In the genomic region with DNA sequence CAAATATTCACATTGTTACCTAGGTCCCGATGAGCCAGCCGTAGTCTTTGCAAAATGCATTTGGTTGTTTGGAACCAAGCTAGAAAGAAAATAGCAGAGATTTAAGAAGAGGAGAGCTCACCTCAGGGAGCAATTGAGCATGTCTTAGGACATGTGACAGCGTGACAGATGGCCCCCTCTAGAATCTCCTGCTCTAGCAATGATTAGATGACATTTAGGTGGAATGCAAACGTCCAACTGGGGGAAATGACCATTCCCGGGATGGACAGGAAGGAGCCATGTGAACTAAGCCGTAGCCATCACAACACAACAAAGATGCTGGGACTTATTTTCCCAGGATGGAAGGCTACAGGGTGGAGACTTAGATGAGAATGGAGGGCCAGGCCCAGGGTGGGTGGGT, we compare ENCODE assay signal across 15 mouse cellular contexts. TPM values are rescaled to one million over a fixed set of nuclear protein-coding genes. Genes with fewer than 3 reads are reported as not detected.
DNase-seq lines count a peak whose midpoint lies in the region; ATAC-seq lines count a peak whose summit lies in the region.
"Had no signal": no experiment of that assay in that cellular context is flagged by ENCODE, and none has a peak within 500 bp of the region (broad histone marks: within the 10 kb centered on the region; RNA-seq: fewer than 3 reads in every experiment).

No protein-coding gene starts in this region.

- ATAC-seq in neural tube, embryonic 11.5 days (ENCODE audit: insufficient read depth, low FRiP score, low TSS enrichment): no peak; the same call in 1 of the 2 replicates
- no peak for ATAC-seq in hindbrain, embryonic 15.5 days (ENCODE audit: low FRiP score, low read depth)
- ATAC-seq in neural tube, embryonic 15.5 days (ENCODE audit: low FRiP score): 0 out of 2 replicates have a peak, but pooled peaks have one; percentile 6
- ATAC-seq: lung, postnatal 0 days had no signal

- H3K4me2 ChIP-seq in neural tube, embryonic 11.5 days (ENCODE audit: low read depth): no peak overlapping the region
- no peak overlapping the region for H3K4me2 ChIP-seq in hindbrain, embryonic 15.5 days
- H3K4me2 ChIP-seq in neural tube, embryonic 15.5 days: no peak overlapping the region
- H3K4me2 ChIP-seq: midbrain, embryonic 11.5 days had no signal

- DNase-seq in cerebellum, postnatal 10 days: peak; percentile 50 to 60
- DNase-seq in cerebellum, postnatal 25 days: no peak
- no peak for DNase-seq in neural tube, embryonic 11.5 days (ENCODE audit: low spot score)
- DNase-seq in neural tube, embryonic 10.5 days (ENCODE audit: extremely low spot score, low spot score): no peak
- no peak for DNase-seq in urinary bladder, postnatal 14 days (ENCODE audit: low spot score)
- DNase-seq in lung, postnatal 10 days: no peak
- DNase-seq: adrenal gland, postnatal 36 days; heart, postnatal 10 days; kidney, adult 18-20 months; layer of hippocampus, adult 9-11 months; thymus, adult 2 months had no signal

- no peaks in the 10 kb centered on the region for H3K9me3 ChIP-seq in neural tube, embryonic 11.5 days (ENCODE audit: control insufficient read depth, low read length)
- H3K9me3 ChIP-seq in hindbrain, embryonic 15.5 days: no peaks in the 10 kb centered on the region
- no peaks in the 10 kb centered on the region for H3K9me3 ChIP-seq in neural tube, embryonic 15.5 days (replicated peaks)

- no peaks in the 10 kb centered on the region for H3K36me3 ChIP-seq in neural tube, embryonic 11.5 days (ENCODE audit: control insufficient read depth, insufficient read depth, low read length)
- no peaks in the 10 kb centered on the region for H3K36me3 ChIP-seq in hindbrain, embryonic 15.5 days
- no peaks in the 10 kb centered on the region for H3K36me3 ChIP-seq in neural tube, embryonic 15.5 days

- no peaks in the 10 kb centered on the region for H3K27me3 ChIP-seq in neural tube, embryonic 11.5 days (ENCODE audit: control insufficient read depth, insufficient read depth, low read length)
- 0 out of 2 replicates have a peak, but pooled peaks cover 4% of the 10 kb centered on the region for H3K27me3 ChIP-seq in hindbrain, embryonic 15.5 days
- H3K27me3 ChIP-seq in neural tube, embryonic 15.5 days (replicated peaks): no peaks in the 10 kb centered on the region

- H3K4me3 ChIP-seq in neural tube, embryonic 11.5 days (ENCODE audit: low read depth, low read length): no peak overlapping the region
- H3K4me3 ChIP-seq in hindbrain, embryonic 15.5 days: no peak overlapping the region
- H3K4me3 ChIP-seq in neural tube, embryonic 15.5 days (replicated peaks): no peak overlapping the region

- peak overlapping the region; percentile 55; the same call in 1 of the 2 replicates for H3K27ac ChIP-seq in neural tube, embryonic 11.5 days (ENCODE audit: low read depth, low read length)
- H3K27ac ChIP-seq in hindbrain, embryonic 15.5 days (replicated peaks): 0 out of 2 replicates have a peak overlapping the region, but pooled peaks have one; percentile 5
- H3K27ac ChIP-seq in neural tube, embryonic 15.5 days (replicated peaks): peak overlapping the region; percentile 41; the same call in 1 of the 2 replicates

- H3K9ac ChIP-seq in neural tube, embryonic 11.5 days (ENCODE audit: low read length): no peak overlapping the region
- no peak overlapping the region for H3K9ac ChIP-seq in hindbrain, embryonic 15.5 days
- no peak overlapping the region for H3K9ac ChIP-seq in neural tube, embryonic 15.5 days (replicated peaks)

- H3K4me1 ChIP-seq in neural tube, embryonic 11.5 days (ENCODE audit: control insufficient read depth, insufficient read depth, low read length): peaks cover 26% of the 10 kb centered on the region
- peaks cover 19% of the 10 kb centered on the region for H3K4me1 ChIP-seq in hindbrain, embryonic 15.5 days (replicated peaks)
- peaks cover 32% of the 10 kb centered on the region for H3K4me1 ChIP-seq in neural tube, embryonic 15.5 days

- 16% methylated on average over 6 of the region's 6 CpGs for WGBS in neural tube, embryonic 11.5 days
- 46% methylated on average over 6 of the region's 6 CpGs for whole genome bisulfite sequencing in hindbrain, embryonic 15.5 days
- WGBS in neural tube, embryonic 15.5 days: 5% methylated on average over 6 of the region's 6 CpGs

RNA-seq across cellular contexts. Expression of gene Nepro, which starts 57.0 kb away (rescaled TPM):
- polyA plus RNA-seq in neural tube, embryonic 11.5 days (2014; fragmentation: Nextera tagmentation; extraction: Ambion mirVana): 11.9 and 12.3 TPM in 2 replicates
- polyA plus RNA-seq in hindbrain, embryonic 15.5 days (2015; fragmentation: Nextera tagmentation; extraction: Ambion mirVana): 4.3 and 4.4 TPM in 2 replicates
- polyA plus RNA-seq in neural tube, embryonic 15.5 days (2015; fragmentation: Nextera tagmentation; extraction: Ambion mirVana): 3.4 and 4.5 TPM in 2 replicates

Comparison
In these comparisons a context has a peak if more than half of its experiments do, and no peak if none do; other contexts are left out.
1. DNase-seq: peak in cerebellum, postnatal 10 days (2 of 2); none in cerebellum, postnatal 25 days (0 of 2), neural tube, embryonic 11.5 days (single experiment), neural tube, embryonic 10.5 days (single experiment), urinary bladder, postnatal 14 days (single experiment) and lung, postnatal 10 days (single experiment).
2. H3K27ac ChIP-seq: peak in every context shown above with its lines; median percentile 55 in neural tube, embryonic 11.5 days; 41 in neural tube, embryonic 15.5 days; 5 in hindbrain, embryonic 15.5 days.